ENCODE assay signal across 27 mouse cellular contexts in genomic region chr9:9263543-9263942, GRCm38 (mm10). TPM values are rescaled to one million over a fixed set of nuclear protein-coding genes. Genes with fewer than 3 reads are reported as not detected.
DNase-seq lines count a peak whose midpoint lies in the region; ATAC-seq and TF ChIP-seq lines count a peak whose summit lies in the region.
"Had no signal": no experiment of that assay in that cellular context is flagged by ENCODE, and none has a peak within 500 bp of the region (broad histone marks: within the 10 kb centered on the region; RNA-seq: fewer than 3 reads in every experiment).

No protein-coding gene starts in this region.

- peak; percentile 52; the same call in 1 of the 2 replicates for ATAC-seq in hindbrain, embryonic 13.5 days (ENCODE audit: low FRiP score)
- ATAC-seq in midbrain, embryonic 15.5 days (replicated peaks), result peak; percentile 82; the same call in 1 of the 2 replicates
- ATAC-seq in midbrain, embryonic 11.5 days (ENCODE audit: low FRiP score), result no peak
- peak; percentile 53; the same call in 1 of the 2 replicates for ATAC-seq in forebrain, embryonic 12.5 days (ENCODE audit: low FRiP score)
- ATAC-seq in forebrain, postnatal 0 days, result 0 out of 2 replicates have a peak, but pooled peaks have one; percentile 36
- ATAC-seq: intestine, embryonic 16.5 days had no signal

- H3K9ac ChIP-seq in hindbrain, embryonic 13.5 days, result no peak overlapping the region
- H3K9ac ChIP-seq in midbrain, embryonic 15.5 days, result no peak overlapping the region
- no peak overlapping the region for H3K9ac ChIP-seq in midbrain, embryonic 11.5 days (ENCODE audit: low read length)
- H3K9ac ChIP-seq in forebrain, embryonic 12.5 days, result no peak overlapping the region
- no peak overlapping the region for H3K9ac ChIP-seq in forebrain, postnatal 0 days
- H3K9ac ChIP-seq: limb, embryonic 12.5 days; liver, embryonic 15.5 days; lung, embryonic 15.5 days; midbrain, embryonic 12.5 days; neural tube, embryonic 12.5 days had no signal

- TF ChIP-seq CTCF in forebrain, postnatal 0 days (IDR thresholded peaks at IDR 0.05; ENCODE audit: low read depth), result no peak

- DNase-seq in hindbrain, embryonic 10.5 days (ENCODE audit: low spot score), result no peak
- DNase-seq in midbrain, embryonic 11.5 days (ENCODE audit: low spot score, missing footprints), result no peak
- DNase-seq in forebrain, postnatal 0 days, result no peak
- DNase-seq in left cerebral cortex, postnatal 25 days (ENCODE audit: low spot score in 2 of 2), result no peak
- DNase-seq in layer of hippocampus, adult 8-10 months (ENCODE audit: low spot score in 2 of 2), result no peak
- DNase-seq: adrenal gland, postnatal 14 days; cerebellum, adult 18-20 months; cerebellum, postnatal 14 days; gastrocnemius, adult 2 months; gastrocnemius, postnatal 36 days; heart, adult 18-20 months; heart, postnatal 36 days; kidney, postnatal 14 days; spleen, adult 18-20 months; thymus, postnatal 4 days had no signal

- H3K4me3 ChIP-seq in hindbrain, embryonic 13.5 days, result no peak overlapping the region
- no peak overlapping the region for H3K4me3 ChIP-seq in hindbrain, embryonic 10.5 days
- no peak overlapping the region for H3K4me3 ChIP-seq in midbrain, embryonic 15.5 days
- no peak overlapping the region for H3K4me3 ChIP-seq in midbrain, embryonic 11.5 days (ENCODE audit: low read depth, low read length)
- H3K4me3 ChIP-seq in forebrain, embryonic 12.5 days (replicated peaks), result no peak overlapping the region
- no peak overlapping the region for H3K4me3 ChIP-seq in forebrain, postnatal 0 days (ENCODE audit: low read depth, low read length)
- H3K4me3 ChIP-seq: gastrocnemius, adult 2 months; limb, embryonic 12.5 days; liver, embryonic 15.5 days; lung, embryonic 15.5 days; midbrain, embryonic 12.5 days; myocyte; neural tube, embryonic 12.5 days had no signal

- 33% methylated on average over 1 of the region's 1 CpGs for WGBS in hindbrain, embryonic 13.5 days
- WGBS in hindbrain, embryonic 10.5 days, result 70% methylated on average over 1 of the region's 1 CpGs
- WGBS in midbrain, embryonic 15.5 days, result 27% methylated on average over 1 of the region's 1 CpGs
- 65% methylated on average over 1 of the region's 1 CpGs for WGBS in midbrain, embryonic 11.5 days
- WGBS in forebrain, embryonic 12.5 days, result 8% methylated on average over 1 of the region's 1 CpGs
- WGBS in forebrain, postnatal 0 days, result 5% methylated on average over 1 of the region's 1 CpGs

- no peaks in the 10 kb centered on the region for H3K9me3 ChIP-seq in hindbrain, embryonic 13.5 days
- no peaks in the 10 kb centered on the region for H3K9me3 ChIP-seq in hindbrain, embryonic 10.5 days
- no peaks in the 10 kb centered on the region for H3K9me3 ChIP-seq in midbrain, embryonic 15.5 days
- no peaks in the 10 kb centered on the region for H3K9me3 ChIP-seq in midbrain, embryonic 11.5 days (ENCODE audit: control insufficient read depth, low read length)
- H3K9me3 ChIP-seq in forebrain, embryonic 12.5 days, result no peaks in the 10 kb centered on the region
- H3K9me3 ChIP-seq in forebrain, postnatal 0 days (ENCODE audit: low read length), result no peaks in the 10 kb centered on the region
- H3K9me3 ChIP-seq: limb, embryonic 12.5 days; liver, embryonic 15.5 days; lung, embryonic 15.5 days; midbrain, embryonic 12.5 days; neural tube, embryonic 12.5 days had no signal

- no peaks in the 10 kb centered on the region for H3K36me3 ChIP-seq in hindbrain, embryonic 13.5 days
- H3K36me3 ChIP-seq in hindbrain, embryonic 10.5 days, result no peaks in the 10 kb centered on the region
- no peaks in the 10 kb centered on the region for H3K36me3 ChIP-seq in midbrain, embryonic 15.5 days (replicated peaks)
- no peaks in the 10 kb centered on the region for H3K36me3 ChIP-seq in midbrain, embryonic 11.5 days (ENCODE audit: control insufficient read depth, insufficient read depth, low read length)
- no peaks in the 10 kb centered on the region for H3K36me3 ChIP-seq in forebrain, embryonic 12.5 days (replicated peaks)
- H3K36me3 ChIP-seq in forebrain, postnatal 0 days (ENCODE audit: insufficient read depth), result no peaks in the 10 kb centered on the region
- H3K36me3 ChIP-seq: limb, embryonic 12.5 days; liver, embryonic 15.5 days; lung, embryonic 15.5 days; midbrain, embryonic 12.5 days; neural tube, embryonic 12.5 days had no signal

- H3K27me3 ChIP-seq in hindbrain, embryonic 13.5 days, result no peaks in the 10 kb centered on the region
- no peaks in the 10 kb centered on the region for H3K27me3 ChIP-seq in hindbrain, embryonic 10.5 days (ENCODE audit: insufficient read depth, poor library complexity, severe bottlenecking)
- no peaks in the 10 kb centered on the region for H3K27me3 ChIP-seq in midbrain, embryonic 15.5 days (replicated peaks)
- H3K27me3 ChIP-seq in midbrain, embryonic 11.5 days (ENCODE audit: control insufficient read depth, insufficient read depth, low read length), result no peaks in the 10 kb centered on the region
- no peaks in the 10 kb centered on the region for H3K27me3 ChIP-seq in forebrain, embryonic 12.5 days
- no peaks in the 10 kb centered on the region for H3K27me3 ChIP-seq in forebrain, postnatal 0 days (ENCODE audit: insufficient read depth, low read length)
- H3K27me3 ChIP-seq: limb, embryonic 12.5 days; liver, embryonic 15.5 days; lung, embryonic 15.5 days; midbrain, embryonic 12.5 days; neural tube, embryonic 12.5 days had no signal

- no peak overlapping the region for H3K4me2 ChIP-seq in hindbrain, embryonic 13.5 days
- H3K4me2 ChIP-seq in midbrain, embryonic 15.5 days, result no peak overlapping the region
- no peak overlapping the region for H3K4me2 ChIP-seq in midbrain, embryonic 11.5 days
- H3K4me2 ChIP-seq in forebrain, embryonic 12.5 days, result no peak overlapping the region
- no peak overlapping the region for H3K4me2 ChIP-seq in forebrain, postnatal 0 days (ENCODE audit: low read depth)
- H3K4me2 ChIP-seq: heart, embryonic 11.5 days; limb, embryonic 12.5 days; liver, embryonic 15.5 days; lung, embryonic 15.5 days; midbrain, embryonic 12.5 days; neural tube, embryonic 12.5 days had no signal

- no peaks in the 10 kb centered on the region for H3K4me1 ChIP-seq in hindbrain, embryonic 13.5 days (replicated peaks)
- H3K4me1 ChIP-seq in hindbrain, embryonic 10.5 days (replicated peaks), result peaks cover 4% of the 10 kb centered on the region; the same call in 1 of the 2 replicates
- no peaks in the 10 kb centered on the region for H3K4me1 ChIP-seq in midbrain, embryonic 15.5 days
- H3K4me1 ChIP-seq in midbrain, embryonic 11.5 days (ENCODE audit: control insufficient read depth, insufficient read depth, low read length), result no peaks in the 10 kb centered on the region
- H3K4me1 ChIP-seq in forebrain, embryonic 12.5 days, result peaks cover 7% of the 10 kb centered on the region; the same call in 1 of the 2 replicates
- no peaks in the 10 kb centered on the region for H3K4me1 ChIP-seq in forebrain, postnatal 0 days (ENCODE audit: insufficient read depth)
- H3K4me1 ChIP-seq: limb, embryonic 12.5 days; liver, embryonic 15.5 days; lung, embryonic 15.5 days; midbrain, embryonic 12.5 days; neural tube, embryonic 12.5 days had no signal

- intact Hi-C loops in left cerebral cortex, postnatal 25 days (cut with DNase I), result no loop called here

- no peak overlapping the region for H3K27ac ChIP-seq in hindbrain, embryonic 13.5 days
- no peak overlapping the region for H3K27ac ChIP-seq in hindbrain, embryonic 10.5 days
- no peak overlapping the region for H3K27ac ChIP-seq in midbrain, embryonic 15.5 days
- H3K27ac ChIP-seq in midbrain, embryonic 11.5 days (ENCODE audit: low read depth, low read length), result no peak overlapping the region
- no peak overlapping the region for H3K27ac ChIP-seq in forebrain, embryonic 12.5 days
- no peak overlapping the region for H3K27ac ChIP-seq in forebrain, postnatal 0 days (ENCODE audit: low read depth, low read length)
- H3K27ac ChIP-seq: gastrocnemius, adult 2 months; limb, embryonic 12.5 days; liver, embryonic 15.5 days; lung, embryonic 15.5 days; midbrain, embryonic 12.5 days; neural tube, embryonic 12.5 days had no signal

RNA-seq across cellular contexts. Expression of gene Arhgap42, which starts 24.6 kb away (rescaled TPM):
- 21.4 and 23.9 TPM in 2 replicates for polyA plus RNA-seq in hindbrain, embryonic 13.5 days (2015; fragmentation: Nextera tagmentation; extraction: Ambion mirVana)
- 23.5 and 23.6 TPM in 2 replicates for polyA plus RNA-seq in hindbrain, embryonic 10.5 days (2016; fragmentation: Nextera tagmentation; extraction: Ambion mirVana)
- 17.1 and 19.7 TPM in 2 replicates for polyA plus RNA-seq in midbrain, embryonic 15.5 days (2015; fragmentation: Nextera tagmentation; extraction: Ambion mirVana)
- polyA plus RNA-seq in midbrain, embryonic 11.5 days (2014; fragmentation: Nextera tagmentation; extraction: Ambion mirVana), result 22.4 and 25.1 TPM in 2 replicates
- polyA plus RNA-seq in forebrain, embryonic 12.5 days (2016; fragmentation: Nextera tagmentation; extraction: Ambion mirVana), result 21.4 and 26.0 TPM in 2 replicates
- 10.7 and 18.0 TPM in 2 replicates for total RNA-seq in forebrain, postnatal 0 days (2014; rRNA removed)
- 11.1 and 14.9 TPM in 2 replicates for polyA plus RNA-seq in forebrain, postnatal 0 days (2015; fragmentation: Nextera tagmentation; extraction: Ambion mirVana)
- 10 to 100 TPM; 10.8 to 11.9 TPM for total RNA-seq in left cerebral cortex, postnatal 25 days (2021)
- total RNA-seq in layer of hippocampus, adult 8-10 months (2022), result 10 to 100 TPM in 1 of 4 experiments, 1 to 10 TPM in 3; 7.4 to 10.3 (median 8.2) TPM
- total RNA-seq: MEL had no signal
